Mouse (Mus musculus): Measurements from ENCODE around the gene Shc3. TPM values are rescaled to one million over a fixed set of nuclear protein-coding genes. Genes with fewer than 3 reads are reported as not detected.

The Shc3 gene
- total and polyA plus RNA-seq, 3 experiments, result 0.15 to 0.40 TPM; not detected in 1

GRCm38 (mm10) chr13:51435146-51435545 lies 134.1 kb downstream of the Shc3 start:
- in situ Hi-C loops (cut with MboI; ENCODE audit: low pct_ligation_motif_present, low pct_unique_long_range_greater_than_20kb, low sequenced_read_pairs) (no loop called here), dilution Hi-C loops (cut with MboI; ENCODE audit: extremely low pct_ligation_motif_present, extremely low pct_unique_long_range_greater_than_20kb, low sequenced_read_pairs) (no loop called here)
- Histone ChIP-seq H3K9ac (ENCODE audit: insufficient read depth, low read depth) (no peak overlapping the region), H3K4me2 (ENCODE audit: insufficient read depth, low read depth, poor library complexity, severe bottlenecking) (no peak overlapping the region), H3K4me1 (ENCODE audit: control insufficient read depth in 1 of 2, insufficient read depth in 2 of 2) (peaks cover 0 to 6% of the 10 kb centered on the region in 2 experiments; a peak in 2 of 4 replicates), H3K79me2 (replicated peaks; ENCODE audit: control insufficient read depth, extremely low read depth, insufficient read depth, poor library complexity, severe bottlenecking) (no peaks in the 10 kb centered on the region), H3K9me3 (replicated peaks; ENCODE audit: low read length) (no peaks in the 10 kb centered on the region), H3K27ac (ENCODE audit: insufficient read depth, low read depth) (no peak overlapping the region), H3K36me3 (replicated peaks in 1 of 2; ENCODE audit: control insufficient read depth in 1 of 2, insufficient read depth in 1 of 2, low read length in 1 of 2) (no peaks in the 10 kb centered on the region), H3K27me3 (replicated peaks) (peaks cover 2% of the 10 kb centered on the region), H3K4me3 (replicated peaks in 1 of 3; ENCODE audit: low read depth in 2 of 3, low read length in 2 of 3, poor library complexity in 1 of 3) (no peak overlapping the region)
- TF ChIP-seq EP300 (IDR thresholded peaks at IDR 0.05; ENCODE audit: low read length), result no peak
- TF ChIP-seq BHLHE40 (IDR thresholded peaks at IDR 0.05; ENCODE audit: low read depth, low read length), result no peak
- TF ChIP-seq CTCF (conservative IDR thresholded peaks at IDR 0.05 in 1 of 2, IDR thresholded peaks at IDR 0.05 in 1 of 2; ENCODE audit: low read depth in 2 of 2, low read length in 2 of 2), result no peak
- TF ChIP-seq HCFC1 (IDR thresholded peaks at IDR 0.05; ENCODE audit: low read depth, low read length), result no peak
- no peak for TF ChIP-seq NRF1 (IDR thresholded peaks at IDR 0.05; ENCODE audit: low read depth, low read length)
- no peak for TF ChIP-seq ZMIZ1 (IDR thresholded peaks at IDR 0.05; ENCODE audit: low read depth, low read length)
- no peak for TF ChIP-seq RAD21 (IDR thresholded peaks at IDR 0.05; ENCODE audit: low read depth, low read length)
- no peak for TF ChIP-seq PAX5 (IDR thresholded peaks at IDR 0.05; ENCODE audit: low read length)
- DNase-seq (ENCODE audit: extremely low read depth), result no peak

GRCm38 (mm10) chr13:51434460-51434859 lies 134.8 kb downstream of the Shc3 start:
- dilution Hi-C loops (cut with MboI; ENCODE audit: extremely low pct_ligation_motif_present, extremely low pct_unique_long_range_greater_than_20kb, low sequenced_read_pairs), result no loop called here
- TF ChIP-seq GABPA (IDR thresholded peaks at IDR 0.05; ENCODE audit: insufficient replicate concordance, low read depth, low read length) (no peak), TCF12 (IDR thresholded peaks at IDR 0.05; ENCODE audit: low read depth, low read length) (no peak), MXI1 (IDR thresholded peaks at IDR 0.05; ENCODE audit: low read depth, low read length) (no peak), POLR2A (IDR thresholded peaks at IDR 0.05; ENCODE audit: low read depth, low read length) (no peak), CTCF (conservative IDR thresholded peaks at IDR 0.05 in 1 of 2, IDR thresholded peaks at IDR 0.05 in 1 of 2; ENCODE audit: low read depth in 2 of 2, low read length in 2 of 2) (peak; percentile 50 to 77; a peak in 3 of 4 replicates), SMC3 (IDR thresholded peaks at IDR 0.05; ENCODE audit: low read depth, low read length) (peak; percentile 79), JUN (IDR thresholded peaks at IDR 0.05; ENCODE audit: insufficient read depth, low read depth, low read length) (no peak), MAZ (IDR thresholded peaks at IDR 0.05; ENCODE audit: low read depth, low read length) (no peak), NELFE (IDR thresholded peaks at IDR 0.05; ENCODE audit: low read depth, low read length) (no peak), IRF4 (IDR thresholded peaks at IDR 0.05; ENCODE audit: low read depth, low read length) (0 out of 2 replicates have a peak, but pooled peaks have one; percentile 27), ZNF384 (IDR thresholded peaks at IDR 0.05; ENCODE audit: low read depth, low read length) (no peak), TBP (conservative IDR thresholded peaks at IDR 0.05; ENCODE audit: low read depth, low read length) (no peak), ZC3H11A (IDR thresholded peaks at IDR 0.05; ENCODE audit: low read depth, low read length) (peak; percentile 35; the same call in 1 of the 2 replicates), BHLHE40 (IDR thresholded peaks at IDR 0.05; ENCODE audit: low read depth, low read length) (no peak), MEF2A (IDR thresholded peaks at IDR 0.05; ENCODE audit: borderline replicate concordance, low read depth, low read length) (no peak), CHD1 (IDR thresholded peaks at IDR 0.05; ENCODE audit: low read depth, low read length) (no peak), ZKSCAN1 (IDR thresholded peaks at IDR 0.05; ENCODE audit: borderline replicate concordance, low read depth, low read length) (no peak), RAD21 (IDR thresholded peaks at IDR 0.05; ENCODE audit: low read depth, low read length) (peak; percentile 82)
- peak; percentile 60 for DNase-seq (ENCODE audit: extremely low read depth)
- in situ Hi-C loops (cut with MboI; ENCODE audit: low pct_ligation_motif_present, low pct_unique_long_range_greater_than_20kb, low sequenced_read_pairs), result no loop called here
- Histone ChIP-seq H3K36me3 (replicated peaks in 1 of 2; ENCODE audit: control insufficient read depth in 1 of 2, insufficient read depth in 1 of 2, low read length in 1 of 2) (no peaks in the 10 kb centered on the region), H3K9me3 (replicated peaks; ENCODE audit: low read length) (no peaks in the 10 kb centered on the region), H3K27me3 (replicated peaks) (peaks cover 2% of the 10 kb centered on the region), H3K27ac (ENCODE audit: insufficient read depth, low read depth) (no peak overlapping the region), H3K9ac (ENCODE audit: insufficient read depth, low read depth) (no peak overlapping the region), H3K4me2 (ENCODE audit: insufficient read depth, low read depth, poor library complexity, severe bottlenecking) (no peak overlapping the region), H3K79me2 (replicated peaks; ENCODE audit: control insufficient read depth, extremely low read depth, insufficient read depth, poor library complexity, severe bottlenecking) (no peaks in the 10 kb centered on the region), H3K4me3 (replicated peaks in 1 of 3; ENCODE audit: low read depth in 2 of 3, low read length in 2 of 3, poor library complexity in 1 of 3) (no peak overlapping the region), H3K4me1 (ENCODE audit: control insufficient read depth in 1 of 2, insufficient read depth in 2 of 2) (peaks cover 0 to 6% of the 10 kb centered on the region in 2 experiments; a peak in 2 of 4 replicates)

All from CH12.LX (cell line).